Mouse (Mus musculus) kidney, postnatal 4 days (tissue): ENCODE results near the gene Pla2g2d.
"Not testable (repeated sequence)": the region's sequence is repeated elsewhere in the genome, so short reads cannot be mapped to it uniquely, and the experiment has no call there.

ENCODE experiments used
- DNase-seq, 2 experiments: peaks; one replicate each; pipeline ENCODE4 v3.0.0; 2021; ENCODE audit warnings: mixed read lengths in 2 of 2

The Pla2g2d gene

GRCm38 (mm10) chr4:138782098-138782497 is 6.6 kb downstream of the Pla2g2d start:
- no peak for DNase-seq

- DNase-seq = no peak
These were observed 10.2 kb downstream of the Pla2g2d start for GRCm38 (mm10) chr4:138785721-138786120.

GRCm38 (mm10) chr4:138786141-138786540 is 10.6 kb downstream of the Pla2g2d start:
- peak; percentile 36 to 51 for DNase-seq

- DNase-seq = no peak
These were observed 12.8 kb downstream of the Pla2g2d start for GRCm38 (mm10) chr4:138788381-138788780.

- DNase-seq = no peak
These were observed 15.9 kb downstream of the Pla2g2d start for GRCm38 (mm10) chr4:138791452-138791851.

GRCm38 (mm10) chr4:138792599-138792998 is 17.1 kb downstream of the Pla2g2d start:
- DNase-seq = no peak

- peak; percentile 80 to 81 for DNase-seq
These were observed 17.7 kb downstream of the Pla2g2d start for GRCm38 (mm10) chr4:138793276-138793675.

- no peak for DNase-seq
These were observed 18.8 kb downstream of the Pla2g2d start for GRCm38 (mm10) chr4:138794344-138794743.

- no peak for DNase-seq
These were observed 21.1 kb downstream of the Pla2g2d start for GRCm38 (mm10) chr4:138796513-138797216.

GRCm38 (mm10) chr4:138797217-138797570 is 21.7 kb downstream of the Pla2g2d start:
- DNase-seq = no peak

- peak; percentile 70 to 81 for DNase-seq
These were observed 24.7 kb downstream of the Pla2g2d start for GRCm38 (mm10) chr4:138800134-138800744.

GRCm38 (mm10) chr4:138801631-138802030 is 26.1 kb downstream of the Pla2g2d start:
- no peak for DNase-seq

GRCm38 (mm10) chr4:138802917-138803316 is 27.4 kb downstream of the Pla2g2d start:
- no peak for DNase-seq

- no peak for DNase-seq
These were observed 29.7 kb downstream of the Pla2g2d start for GRCm38 (mm10) chr4:138805248-138805647.

GRCm38 (mm10) chr4:138806160-138806559 is 30.6 kb downstream of the Pla2g2d start:
- DNase-seq = no peak

GRCm38 (mm10) chr4:138806920-138807541 is 31.5 kb downstream of the Pla2g2d start:
- peak; percentile 58 to 70 for DNase-seq

GRCm38 (mm10) chr4:138816166-138816565 is 40.6 kb downstream of the Pla2g2d start:
- no peak for DNase-seq

- peak; percentile 17 to 48 for DNase-seq
These were observed 42.2 kb downstream of the Pla2g2d start for GRCm38 (mm10) chr4:138817736-138818135.

- peak; percentile 58 to 70 for DNase-seq
These were observed 43.6 kb downstream of the Pla2g2d start for GRCm38 (mm10) chr4:138819101-138819500.

- DNase-seq = no peak
These were observed 45.5 kb downstream of the Pla2g2d start for GRCm38 (mm10) chr4:138821036-138821435.

GRCm38 (mm10) chr4:138824161-138824560 is 48.6 kb downstream of the Pla2g2d start:
- not testable (repeated sequence) for DNase-seq

- peak; percentile 35 to 57 for DNase-seq
These were observed 49.1 kb downstream of the Pla2g2d start for GRCm38 (mm10) chr4:138824660-138825059.

- DNase-seq = peak; percentile 18 to 37
These were observed 50.4 kb downstream of the Pla2g2d start for GRCm38 (mm10) chr4:138825751-138826567.
